Mouse (Mus musculus): ENCODE measurements at regions not wholly inside any gene's neighbourhood (a gene's known extent, or its start where the extent isn't known, plus 50 kb on each side); places are given as distances from the start of the nearest gene placed in this dataset.

DNA sequence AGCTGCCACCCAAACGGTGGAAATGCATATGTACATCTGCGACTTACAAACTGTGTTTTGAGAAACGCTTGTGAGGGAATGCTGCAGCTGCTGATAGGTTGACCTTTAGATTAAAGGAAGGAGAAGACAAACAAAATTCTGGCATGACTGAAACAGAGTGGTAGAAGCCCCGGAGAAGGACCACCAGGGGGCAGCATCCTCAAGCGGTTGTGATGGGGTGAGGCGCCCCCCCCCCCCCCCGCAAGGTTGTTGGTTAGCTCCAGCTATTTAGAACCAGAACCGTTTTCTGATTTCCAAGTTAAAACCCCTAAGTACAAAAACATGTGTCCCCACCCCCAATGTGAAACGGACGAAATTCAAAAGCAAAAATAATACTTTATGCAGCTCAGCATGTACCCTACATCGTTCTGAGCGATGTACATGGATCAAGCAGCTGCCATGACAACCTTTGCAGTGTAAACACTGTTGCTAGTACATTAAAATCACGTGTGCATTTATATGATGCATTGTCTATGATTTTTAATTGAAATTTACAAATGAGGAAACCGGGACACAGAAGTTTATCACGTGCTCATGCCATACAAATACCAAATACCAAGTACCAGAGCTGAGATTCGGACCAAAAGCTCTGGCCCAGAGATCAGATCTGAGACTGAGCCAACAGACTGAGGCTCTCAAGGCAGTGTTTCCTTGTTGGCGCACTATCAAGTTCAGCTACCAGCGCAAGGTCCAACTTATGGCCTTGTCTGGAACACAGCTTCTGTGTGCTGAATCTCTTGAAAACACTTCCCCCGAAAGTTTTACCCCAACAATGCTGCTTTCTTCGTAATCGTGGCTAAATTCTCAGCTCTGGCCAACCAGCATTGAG lies 100.0 kb upstream of the Ifngr1 start:
- peak; percentile 62 for TF ChIP-seq CTCF (IDR thresholded peaks at IDR 0.05; ENCODE audit: low read depth)
- H3K27me3 ChIP-seq (ENCODE audit: insufficient read depth, low read length), result peaks cover 9% of the 10 kb centered on the region
- no peak overlapping the region for H3K27ac ChIP-seq (ENCODE audit: low read depth, low read length)
- no peaks in the 10 kb centered on the region for H3K9me3 ChIP-seq (ENCODE audit: low read length)
- H3K4me3 ChIP-seq (ENCODE audit: low read depth, low read length), result no peak overlapping the region
- H3K36me3 ChIP-seq (ENCODE audit: insufficient read depth), result no peaks in the 10 kb centered on the region
- no peak overlapping the region for H3K9ac ChIP-seq
- H3K4me1 ChIP-seq (ENCODE audit: insufficient read depth), result no peaks in the 10 kb centered on the region
- WGBS, result 66% methylated on average over 21 of the region's 21 CpGs
- no peak for ATAC-seq
- DNase-seq, result no peak
- H3K4me2 ChIP-seq (ENCODE audit: low read depth), result no peak overlapping the region

DNA sequence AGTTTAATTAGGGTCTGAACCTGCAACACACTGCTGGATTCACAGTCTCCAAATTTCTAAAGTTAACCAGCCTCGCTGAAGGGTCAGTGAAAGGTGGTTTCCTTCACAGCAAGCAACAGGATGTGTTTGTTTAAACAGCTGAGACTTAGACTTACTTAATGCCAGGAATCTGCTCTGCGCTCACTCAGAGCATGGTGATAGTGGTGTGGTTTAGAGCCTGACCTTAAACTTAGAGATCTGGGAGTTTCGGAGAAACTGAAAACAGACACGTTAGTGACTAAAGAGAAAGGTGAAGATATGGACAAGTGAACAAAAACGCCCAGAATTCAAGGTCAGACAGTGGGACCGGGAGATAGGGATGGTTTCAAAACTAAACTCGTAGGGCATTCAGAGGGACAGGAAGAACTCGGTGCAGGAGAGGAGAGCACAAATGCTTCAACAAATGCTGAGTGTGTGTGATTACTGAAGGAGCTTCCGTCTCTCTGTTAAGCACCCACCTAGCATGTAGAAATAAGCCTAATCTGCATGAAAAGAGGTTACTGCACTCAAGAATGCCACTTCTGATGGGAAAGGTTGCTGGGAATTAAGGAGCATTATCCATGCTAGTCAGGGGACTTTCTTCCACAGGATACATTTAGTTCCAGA lies 97.2 kb upstream of the Ifngr1 start:
- 40% methylated on average over 9 of the region's 9 CpGs for WGBS
- ATAC-seq, result no peak

DNA sequence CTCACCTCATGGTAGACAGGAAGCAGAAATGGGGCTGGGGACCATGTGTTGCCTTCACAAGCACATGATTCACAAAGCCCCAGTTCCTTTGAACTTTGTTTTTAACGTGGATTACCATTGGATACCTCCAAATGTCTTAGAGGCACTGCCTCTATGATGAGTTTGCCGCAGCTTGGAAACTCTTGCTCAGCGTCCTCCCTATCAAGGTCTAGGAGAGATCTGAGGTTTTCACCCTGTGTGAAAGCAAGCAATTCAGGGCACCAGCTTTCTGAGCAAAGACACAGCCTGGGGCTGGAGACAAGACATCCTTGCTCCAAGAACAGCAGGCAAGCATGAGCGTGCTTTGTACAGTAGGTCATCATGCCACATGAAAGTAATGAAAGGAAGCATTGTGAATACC lies 93.6 kb upstream of the Ifngr1 start:
- Histone ChIP-seq H3K9me3 (ENCODE audit: low read length) (no peaks in the 10 kb centered on the region), H3K4me3 (ENCODE audit: low read depth, low read length) (no peak overlapping the region), H3K36me3 (ENCODE audit: insufficient read depth) (no peaks in the 10 kb centered on the region), H3K27me3 (ENCODE audit: insufficient read depth, low read length) (no peaks in the 10 kb centered on the region; the same call in 1 of the 2 replicates), H3K27ac (ENCODE audit: low read depth, low read length) (no peak overlapping the region), H3K4me2 (ENCODE audit: low read depth) (no peak overlapping the region), H3K9ac (no peak overlapping the region), H3K4me1 (ENCODE audit: insufficient read depth) (no peaks in the 10 kb centered on the region)
- no peak for TF ChIP-seq CTCF (IDR thresholded peaks at IDR 0.05; ENCODE audit: low read depth)
- ATAC-seq (no peak), DNase-seq (no peak)
- 85% methylated on average over 4 of the region's 4 CpGs for WGBS

More for the DNA sequence above, 97.2 kb upstream of the Ifngr1 start:
- H3K27ac ChIP-seq (ENCODE audit: low read depth, low read length), result no peak overlapping the region
- H3K4me3 ChIP-seq (ENCODE audit: low read depth, low read length), result no peak overlapping the region
- no peak overlapping the region for H3K4me2 ChIP-seq (ENCODE audit: low read depth)
- DNase-seq, result no peak
- peaks cover 6% of the 10 kb centered on the region; the same call in 1 of the 2 replicates for H3K27me3 ChIP-seq (ENCODE audit: insufficient read depth, low read length)
- no peaks in the 10 kb centered on the region for H3K4me1 ChIP-seq (ENCODE audit: insufficient read depth)
- H3K9ac ChIP-seq, result no peak overlapping the region
- no peak for TF ChIP-seq CTCF (IDR thresholded peaks at IDR 0.05; ENCODE audit: low read depth)
- H3K9me3 ChIP-seq (ENCODE audit: low read length), result no peaks in the 10 kb centered on the region
- H3K36me3 ChIP-seq (ENCODE audit: insufficient read depth), result no peaks in the 10 kb centered on the region

DNA sequence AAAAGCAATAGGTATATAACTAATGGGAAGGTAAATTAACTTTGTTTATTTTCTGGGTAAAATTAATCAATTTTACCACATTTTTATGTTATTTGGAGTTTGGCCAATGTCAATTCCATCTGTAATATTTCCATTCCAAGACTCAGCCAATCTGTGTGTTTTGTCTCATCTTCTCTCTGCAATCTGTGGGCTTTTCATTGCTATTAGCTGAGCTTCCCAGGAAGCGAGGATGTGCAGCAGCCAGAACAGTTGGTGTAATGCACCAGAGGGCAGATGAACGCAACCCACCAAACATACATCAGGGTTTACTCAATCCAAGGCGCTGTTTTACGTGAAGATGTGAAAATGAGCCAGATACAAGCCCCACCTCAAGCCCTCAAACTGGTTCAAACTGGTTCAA lies 88.9 kb upstream of the Ifngr1 start:
- Histone ChIP-seq H3K4me3 (ENCODE audit: low read depth, low read length) (no peak overlapping the region), H3K27ac (ENCODE audit: low read depth, low read length) (no peak overlapping the region), H3K27me3 (ENCODE audit: insufficient read depth, low read length) (no peaks in the 10 kb centered on the region; the same call in 1 of the 2 replicates), H3K4me1 (ENCODE audit: insufficient read depth) (no peaks in the 10 kb centered on the region), H3K36me3 (ENCODE audit: insufficient read depth) (no peaks in the 10 kb centered on the region), H3K9ac (no peak overlapping the region), H3K4me2 (ENCODE audit: low read depth) (no peak overlapping the region), H3K9me3 (ENCODE audit: low read length) (no peaks in the 10 kb centered on the region)
- WGBS, result 71% methylated on average over 4 of the region's 4 CpGs
- peak; percentile 45 for DNase-seq
- ATAC-seq, result no peak
- no peak for TF ChIP-seq CTCF (IDR thresholded peaks at IDR 0.05; ENCODE audit: low read depth)

DNA sequence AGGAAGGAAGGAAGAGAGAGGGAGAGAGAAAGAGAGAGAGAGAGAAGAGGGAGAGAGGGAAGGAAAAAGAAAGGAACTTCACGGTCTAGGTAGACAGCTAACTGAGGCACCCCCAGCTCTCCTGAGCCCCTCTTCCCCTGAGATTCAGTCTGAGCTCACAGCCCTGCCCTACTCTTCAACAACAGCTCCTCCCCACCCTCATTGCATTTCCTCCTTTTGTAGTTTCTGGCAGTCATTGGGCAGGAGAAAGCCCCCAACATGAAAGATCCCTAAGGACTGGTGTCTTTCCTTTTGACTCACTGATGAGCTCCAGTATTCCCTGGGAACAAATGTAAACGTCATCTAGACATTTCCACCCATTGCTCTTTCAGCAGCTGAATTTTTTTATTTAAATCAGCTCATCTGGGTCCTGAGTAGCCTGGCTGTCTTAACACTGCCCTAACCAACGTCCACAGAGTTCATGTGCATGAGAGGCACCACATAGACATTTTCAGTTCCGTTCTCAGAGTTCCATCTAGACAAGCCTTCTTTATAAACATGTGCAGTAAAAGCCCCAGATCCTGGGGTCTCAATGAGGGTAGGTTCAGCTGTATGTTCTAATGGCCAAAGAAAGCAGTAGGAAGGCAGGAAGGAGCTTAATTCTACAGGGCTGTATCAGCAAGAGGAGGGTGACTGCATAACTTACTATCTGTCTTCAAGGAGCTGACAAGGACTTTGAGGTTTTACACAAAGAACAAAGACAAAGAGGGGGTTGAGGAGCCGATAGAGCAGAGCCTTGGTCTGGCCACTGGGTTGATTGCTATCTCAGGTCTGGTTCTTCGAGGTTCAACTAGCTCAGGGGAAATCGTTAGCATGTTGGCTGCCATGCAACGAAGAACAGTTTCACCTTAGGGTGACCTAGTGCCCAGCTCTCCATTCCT lies 87.6 kb upstream of the Ifngr1 start:
- 78% methylated on average over 8 of the region's 8 CpGs for WGBS
- H3K36me3 ChIP-seq (ENCODE audit: insufficient read depth), result no peaks in the 10 kb centered on the region
- H3K27me3 ChIP-seq (ENCODE audit: insufficient read depth, low read length), result no peaks in the 10 kb centered on the region; the same call in 1 of the 2 replicates
- ATAC-seq, result no peak
- H3K27ac ChIP-seq (ENCODE audit: low read depth, low read length), result no peak overlapping the region
- H3K4me2 ChIP-seq (ENCODE audit: low read depth), result no peak overlapping the region
- no peaks in the 10 kb centered on the region for H3K4me1 ChIP-seq (ENCODE audit: insufficient read depth)
- no peak overlapping the region for H3K4me3 ChIP-seq (ENCODE audit: low read depth, low read length)
- no peak for DNase-seq
- TF ChIP-seq CTCF (IDR thresholded peaks at IDR 0.05; ENCODE audit: low read depth), result no peak
- H3K9me3 ChIP-seq (ENCODE audit: low read length), result no peaks in the 10 kb centered on the region
- no peak overlapping the region for H3K9ac ChIP-seq

DNA sequence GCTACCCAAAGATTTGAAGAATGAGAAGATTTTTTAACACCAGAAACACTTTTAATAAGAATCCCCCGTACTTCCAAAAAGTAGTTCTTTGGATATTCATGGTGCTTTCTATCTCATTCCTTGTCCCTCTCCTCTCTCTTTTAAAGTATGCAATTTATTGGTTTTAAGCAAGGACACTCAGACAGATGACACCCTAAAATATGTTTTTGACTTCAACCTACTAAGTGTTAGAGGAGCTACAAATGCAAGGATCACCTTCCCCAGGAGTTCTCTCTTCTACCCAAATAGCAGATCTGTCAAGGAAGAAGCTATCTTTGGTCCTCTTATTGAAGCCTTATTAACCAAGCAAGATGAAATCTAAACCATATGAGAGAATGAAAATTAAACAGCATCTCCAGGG lies 86.6 kb upstream of the Ifngr1 start:
- no peak for TF ChIP-seq CTCF (IDR thresholded peaks at IDR 0.05; ENCODE audit: low read depth)

More for the DNA sequence above, 86.6 kb upstream of the Ifngr1 start:
- no peak overlapping the region for H3K4me2 ChIP-seq (ENCODE audit: low read depth)
- peaks cover 1% of the 10 kb centered on the region; the same call in 1 of the 2 replicates for H3K4me1 ChIP-seq (ENCODE audit: insufficient read depth)
- no peaks in the 10 kb centered on the region for H3K9me3 ChIP-seq (ENCODE audit: low read length)
- H3K27me3 ChIP-seq (ENCODE audit: insufficient read depth, low read length), result no peaks in the 10 kb centered on the region; the same call in 1 of the 2 replicates
- ATAC-seq (no peak), DNase-seq (no peak)
- no peaks in the 10 kb centered on the region for H3K36me3 ChIP-seq (ENCODE audit: insufficient read depth)
- no peak overlapping the region for H3K27ac ChIP-seq (ENCODE audit: low read depth, low read length)
- H3K4me3 ChIP-seq (ENCODE audit: low read depth, low read length), result no peak overlapping the region
- WGBS, result 97% methylated on average over 1 of the region's 1 CpGs
- no peak overlapping the region for H3K9ac ChIP-seq
